Mouse (Mus musculus): ENCODE results near the gene Tmem88. TPM values are rescaled to one million over a fixed set of nuclear protein-coding genes. Genes with fewer than 3 reads are reported as not detected.

Gene Tmem88
- total RNA-seq, 2 experiments from 2014 or later, result 2.8 to 3.0 TPM

DNA sequence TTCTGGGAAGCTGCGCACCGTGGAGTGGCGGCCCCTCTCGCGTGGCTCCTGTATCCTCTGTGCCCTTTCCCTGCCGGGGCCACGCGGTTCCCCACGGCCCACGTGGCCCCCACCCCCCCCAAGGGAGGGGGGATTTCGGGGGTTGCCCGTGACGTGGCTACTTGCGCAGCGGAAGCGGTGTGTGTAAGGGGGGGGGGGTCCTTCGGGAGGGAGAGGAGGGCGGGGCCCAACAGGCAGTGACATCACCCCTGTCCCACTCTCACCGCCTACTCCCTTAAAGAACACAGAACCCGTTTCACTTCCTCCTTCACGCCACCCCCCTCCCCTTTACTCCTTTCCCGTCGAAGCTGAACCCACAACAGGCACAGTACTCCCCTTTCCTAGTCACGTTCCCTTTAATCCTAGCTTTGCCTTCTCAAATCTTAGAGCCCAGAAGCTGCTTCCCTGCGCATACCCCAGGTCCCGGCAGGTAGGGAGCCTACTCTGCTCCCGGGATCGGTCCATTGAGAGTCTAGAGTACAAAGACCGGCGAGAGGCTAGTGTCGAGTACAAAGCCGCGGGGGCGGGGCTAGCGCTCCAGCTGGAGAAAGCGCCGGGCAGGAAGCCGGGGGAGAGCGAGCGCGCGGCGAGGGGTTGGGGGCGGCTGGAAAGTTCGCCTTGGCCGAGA lies 11.5 kb upstream of the Tmem88 start:
- intact Hi-C loops (cut with DNase I), result loop anchor here (10.0 kb wide), 1 partner anchor 315 kb away; the partner anchor contains the start of gene Per1
- peak; percentile 77 to 95 for DNase-seq (ENCODE audit: extremely low spot score in 1 of 2, low spot score in 2 of 2)

DNA sequence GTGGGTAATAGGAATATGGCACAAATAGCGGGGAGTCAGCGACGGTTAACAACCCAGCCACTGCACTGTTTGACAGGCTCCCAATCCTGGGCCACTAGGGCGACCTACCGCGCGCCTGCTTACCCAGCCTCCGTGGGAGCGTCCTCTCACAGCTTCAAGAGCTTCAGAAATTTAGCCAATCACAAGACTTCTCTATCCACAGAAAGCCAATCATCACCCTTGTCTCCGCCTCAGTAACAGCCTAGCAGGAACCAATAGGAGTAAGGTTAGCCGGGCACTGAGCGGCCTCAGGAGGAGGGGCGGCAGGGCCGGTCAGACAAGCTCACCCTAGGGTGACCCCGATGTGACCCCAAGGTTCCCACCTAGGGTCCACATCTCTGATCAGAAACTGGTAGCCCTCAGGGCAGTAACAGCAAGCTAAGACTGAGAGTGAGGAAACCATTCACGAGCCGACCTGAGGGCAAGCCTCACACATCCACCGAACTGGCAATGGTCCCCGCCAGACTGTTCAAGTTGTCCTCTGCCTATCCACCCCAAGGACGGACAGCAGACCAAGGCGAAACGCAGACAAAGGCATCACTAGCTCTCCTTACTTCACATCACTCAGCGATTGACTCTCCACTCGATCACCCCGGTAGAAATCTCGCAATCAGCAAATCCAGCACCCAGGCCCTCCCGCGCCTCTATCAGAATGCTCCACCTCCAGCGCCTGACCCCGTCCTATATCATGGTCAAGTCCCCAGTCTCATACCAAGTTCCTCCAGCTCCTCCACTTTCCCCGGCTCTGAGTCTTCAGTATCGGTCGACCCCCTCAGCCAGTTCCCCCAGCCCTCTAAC lies 10.7 kb upstream of the Tmem88 start:
- intact Hi-C loops (cut with DNase I), result no loop called here
- peak; percentile 84 to 89 for DNase-seq (ENCODE audit: extremely low spot score in 1 of 2, low spot score in 2 of 2)

DNA sequence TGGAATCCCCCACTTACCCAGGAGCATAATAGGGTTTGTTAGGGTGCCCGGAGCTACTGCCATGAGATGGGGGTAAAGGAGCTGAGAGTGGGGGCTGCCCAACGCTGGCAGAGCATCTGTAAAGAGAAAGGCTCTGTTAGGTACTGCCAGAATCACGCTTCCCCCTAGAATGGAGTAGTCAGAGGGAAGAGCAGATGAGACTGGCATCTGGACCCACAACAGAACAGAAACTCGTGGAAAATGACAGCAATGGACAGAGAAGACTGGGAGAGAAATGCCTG lies 9.6 kb upstream of the Tmem88 start:
- no peak for DNase-seq (ENCODE audit: extremely low spot score in 1 of 2, low spot score in 2 of 2)
- intact Hi-C loops (cut with DNase I), result no loop called here

DNA sequence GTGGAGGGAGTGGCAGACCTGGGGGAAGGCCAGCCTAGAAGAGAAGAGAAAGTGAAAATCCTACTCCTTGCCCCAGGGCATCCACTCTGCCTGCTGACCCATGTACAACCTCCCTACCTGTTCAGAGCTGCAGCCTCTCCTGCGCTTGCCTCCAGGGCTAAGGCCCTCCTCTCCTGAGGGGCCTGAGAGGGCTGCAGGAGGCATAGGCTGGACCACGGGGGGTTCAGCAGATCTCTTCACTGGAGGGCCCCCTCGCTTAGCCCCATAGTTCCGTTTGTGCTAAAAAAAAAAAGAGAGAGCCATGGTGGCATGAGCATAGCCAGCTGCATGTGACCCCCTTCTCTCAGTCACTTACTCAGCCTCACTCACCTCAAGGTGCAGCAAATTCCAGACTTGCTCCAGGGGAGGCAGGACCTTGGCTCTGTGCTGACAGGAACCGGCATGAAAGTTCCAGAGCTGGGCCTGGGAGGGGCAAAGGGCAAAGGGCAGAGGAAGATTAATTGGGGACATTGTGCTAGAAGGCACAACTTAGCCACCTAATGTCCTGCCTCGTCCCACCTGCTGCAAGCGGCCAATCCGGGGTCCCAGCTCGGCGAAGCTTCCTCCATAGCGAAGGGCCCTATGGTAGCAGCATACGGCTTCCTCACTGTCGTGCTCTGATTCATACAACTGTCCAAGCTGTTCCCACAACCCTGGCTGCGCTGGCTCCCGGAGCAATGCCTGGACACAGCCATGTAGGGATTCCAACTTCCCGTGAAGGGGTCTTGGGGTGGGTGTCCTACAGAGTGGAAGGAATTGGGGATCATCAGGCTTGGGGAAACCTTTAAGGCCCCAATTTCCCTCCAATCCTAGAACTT lies 9.1 kb upstream of the Tmem88 start:
- intact Hi-C loops (cut with DNase I), result no loop called here
- DNase-seq (ENCODE audit: extremely low spot score in 1 of 2, low spot score in 2 of 2), result no peak

DNA sequence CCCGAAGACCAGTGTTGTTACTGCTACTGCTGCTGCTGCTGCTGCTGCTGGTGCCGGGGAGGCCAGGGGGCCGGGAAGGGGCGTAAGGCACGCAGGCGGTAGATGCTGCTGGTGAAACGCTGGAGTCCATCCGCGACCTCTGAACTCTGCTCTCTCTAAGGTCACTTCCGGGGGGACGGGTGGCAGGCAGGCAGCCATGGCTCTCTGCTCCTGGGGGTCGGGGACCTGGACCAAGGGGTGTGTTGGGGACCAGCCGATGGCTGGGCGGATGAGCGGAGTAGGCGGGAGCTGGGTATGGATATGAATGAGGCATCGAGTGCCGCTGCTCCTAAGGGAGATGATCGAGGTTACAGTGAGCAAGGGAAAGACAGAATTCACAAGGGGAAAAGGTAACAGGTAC lies 8.2 kb upstream of the Tmem88 start:
- peak in 1 of 2 experiments; percentile 46 for DNase-seq (ENCODE audit: extremely low spot score in 1 of 2, low spot score in 2 of 2)
- intact Hi-C loops (cut with DNase I), result no loop called here

DNA sequence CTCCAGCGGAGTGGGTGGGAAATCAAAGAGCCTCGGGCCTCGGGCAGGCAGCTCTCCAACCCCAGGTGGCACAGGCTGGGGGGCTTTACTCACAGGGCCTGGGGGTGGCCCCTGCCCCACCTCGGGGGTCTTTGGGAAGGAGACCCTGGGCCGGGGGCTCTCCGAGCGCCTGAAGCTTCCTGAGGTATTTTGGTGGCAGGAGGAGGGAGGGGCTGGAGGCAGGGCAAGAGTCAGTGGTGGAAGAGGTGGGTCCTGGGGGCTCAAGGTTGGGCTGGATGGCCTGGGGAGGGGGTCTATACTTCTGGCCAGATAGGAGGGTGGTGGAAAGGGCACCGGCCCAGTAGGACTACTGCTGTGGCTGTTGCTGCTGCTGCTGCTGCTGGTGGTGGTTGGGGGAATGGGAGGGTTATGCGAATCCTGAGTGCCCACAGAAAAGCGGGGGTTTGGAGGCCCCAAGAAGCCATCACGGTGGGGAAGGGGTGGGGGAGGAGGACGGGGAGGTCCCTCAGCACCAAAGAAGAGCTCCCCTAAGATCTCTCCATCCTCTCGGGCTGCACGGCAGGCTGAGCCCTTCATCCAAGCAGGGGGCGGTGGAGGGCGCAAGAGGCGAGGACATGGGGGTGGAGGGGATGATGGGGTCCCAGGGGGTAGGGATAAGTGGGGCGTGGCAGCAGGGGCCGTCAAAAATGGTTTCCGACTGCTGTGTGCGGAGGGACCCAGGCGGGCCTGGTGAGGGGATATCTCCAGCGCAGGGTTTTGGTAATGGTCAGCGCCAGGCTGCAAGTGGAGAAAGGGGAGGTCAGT lies 7.6 kb upstream of the Tmem88 start:
- DNase-seq (ENCODE audit: extremely low spot score in 1 of 2, low spot score in 2 of 2), result no peak
- intact Hi-C loops (cut with DNase I), result no loop called here

DNA sequence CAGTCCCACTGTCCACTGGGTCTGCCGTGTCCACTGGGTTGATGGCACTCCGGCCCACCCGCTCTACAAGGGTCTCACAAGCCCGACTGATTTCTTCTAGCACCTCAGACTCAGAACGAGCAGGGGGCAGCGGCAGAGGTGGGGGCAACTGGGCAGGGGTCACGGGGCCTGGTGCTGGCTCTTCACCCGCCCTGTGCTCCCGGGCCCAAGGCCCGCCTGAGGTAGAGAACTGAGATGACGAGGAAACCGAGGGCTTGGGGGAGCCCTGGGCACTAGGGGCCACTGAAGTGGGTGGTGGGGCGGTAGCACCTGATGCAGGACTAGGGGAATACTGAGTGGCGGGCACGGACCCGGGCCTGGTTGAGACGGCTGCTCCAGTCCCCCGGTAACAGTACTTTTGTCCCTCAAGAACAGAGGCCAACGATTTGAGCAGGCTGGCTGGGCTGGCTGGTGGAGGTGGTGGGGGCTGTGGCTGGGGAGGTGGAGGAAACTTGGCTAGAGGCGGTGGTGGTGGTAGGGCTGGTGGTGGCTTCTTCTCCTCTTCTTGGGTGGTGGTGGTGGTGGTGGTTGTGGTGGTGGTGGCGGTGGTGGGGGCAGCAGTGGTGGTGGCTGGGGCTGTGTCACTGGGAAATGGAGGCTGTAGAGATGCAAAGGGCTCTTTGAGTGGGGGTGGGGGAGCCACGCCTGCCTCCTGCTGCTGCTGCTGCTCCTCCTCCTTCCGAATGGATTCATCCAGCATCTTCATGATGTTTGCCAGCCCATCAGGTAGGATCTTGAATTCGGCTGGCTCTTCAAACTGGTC lies 6.8 kb upstream of the Tmem88 start:
- no peak for DNase-seq (ENCODE audit: extremely low spot score in 1 of 2, low spot score in 2 of 2)
- intact Hi-C loops (cut with DNase I), result loop anchor here (5.0 kb wide), 1 partner anchor 108 kb away; no protein-coding TSS in a partner anchor

DNA sequence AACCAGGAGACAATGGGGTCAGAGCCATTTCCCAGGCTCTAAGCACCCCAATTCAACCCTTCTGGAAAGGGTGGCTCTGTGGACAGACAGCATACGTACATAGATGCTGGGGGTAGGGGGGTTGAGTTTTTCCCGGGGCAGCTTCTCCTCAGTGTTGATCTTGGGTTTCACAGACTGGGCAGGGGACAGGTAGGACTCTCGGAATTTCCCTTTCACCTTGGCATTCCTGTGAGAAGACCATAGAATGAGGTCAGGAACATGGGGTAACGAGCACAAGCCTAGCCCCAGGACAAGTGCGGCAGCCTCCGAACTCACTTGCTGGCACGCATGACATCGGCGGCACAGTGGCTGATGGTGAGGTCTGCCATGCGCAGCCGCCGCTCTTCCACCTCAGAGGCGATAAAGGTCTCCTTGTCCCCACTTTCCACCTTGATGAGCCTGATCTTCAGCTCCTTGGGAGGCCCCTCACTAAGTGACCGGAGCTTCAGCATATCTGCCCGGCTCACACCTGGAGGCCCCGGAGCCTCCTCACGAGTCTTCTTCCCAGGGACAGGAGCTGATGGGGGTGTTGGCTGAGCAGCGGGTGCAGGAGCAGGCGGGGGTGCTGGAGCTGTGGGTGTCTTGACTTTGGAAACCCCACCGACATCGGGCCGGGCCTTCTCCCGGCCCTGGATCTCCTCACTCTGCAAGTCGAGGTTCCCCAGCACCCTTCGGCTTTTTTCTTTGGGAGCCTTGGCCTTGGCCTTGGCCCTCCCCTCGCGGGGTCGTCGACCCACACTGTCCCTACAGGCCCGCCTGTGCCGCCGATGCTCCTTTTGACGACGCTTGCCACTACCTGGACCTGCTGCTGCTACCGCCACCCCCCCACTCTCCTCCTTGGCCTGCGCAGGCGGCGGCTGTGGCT lies 5.9 kb upstream of the Tmem88 start:
- intact Hi-C loops (cut with DNase I), result loop anchor here (5.0 kb wide), 1 partner anchor 108 kb away; no protein-coding TSS in a partner anchor
- DNase-seq (ENCODE audit: extremely low spot score in 1 of 2, low spot score in 2 of 2), result peak in 1 of 2 experiments; percentile 37

DNA sequence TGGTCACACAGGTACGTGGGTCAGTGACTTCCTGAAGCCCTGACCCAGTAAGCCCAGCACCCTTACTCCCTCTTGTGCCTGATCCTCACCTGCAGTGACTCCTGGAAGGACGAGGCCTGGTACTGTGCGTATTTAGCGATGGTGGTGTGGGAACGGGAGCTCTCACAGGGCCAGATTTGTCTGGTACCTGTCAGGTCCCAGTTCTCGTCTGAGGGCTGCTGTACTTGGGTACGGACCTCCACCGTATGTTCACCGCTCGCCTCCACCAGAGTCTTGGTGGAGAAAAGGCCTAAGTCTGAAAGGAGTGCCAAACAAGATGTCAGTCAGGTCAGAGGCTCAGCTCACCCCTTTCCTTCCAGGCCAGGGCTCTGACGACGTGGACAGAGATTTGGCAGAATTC lies 4.0 kb upstream of the Tmem88 start:
- intact Hi-C loops (cut with DNase I), result loop anchor here (2.0 to 5.0 kb wide), 2 partner anchors 31 to 110 kb away; no protein-coding TSS in a partner anchor
- DNase-seq (ENCODE audit: extremely low spot score in 1 of 2, low spot score in 2 of 2), result no peak

DNA sequence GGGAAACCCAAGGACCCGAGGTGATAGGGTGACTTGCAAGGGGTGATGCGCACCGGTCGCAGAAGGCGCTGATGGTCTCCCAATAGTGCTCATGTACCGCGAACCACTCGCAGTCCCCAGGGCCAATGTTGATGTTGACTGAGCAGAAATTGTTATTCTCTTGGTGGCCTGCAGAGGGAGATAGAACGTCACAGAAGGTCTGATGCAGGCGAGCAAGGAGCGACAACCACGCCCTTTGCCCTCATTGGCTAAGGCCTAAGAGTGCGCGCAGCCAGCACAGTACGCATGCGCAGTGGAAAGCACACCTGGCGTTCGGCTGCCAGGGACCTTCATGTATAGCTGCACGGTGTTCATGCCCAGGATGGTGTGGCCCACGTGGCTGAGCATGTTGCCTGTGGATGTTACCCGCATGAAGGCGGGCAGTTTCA lies 3.2 kb upstream of the Tmem88 start:
- peak; percentile 88 to 91 for DNase-seq (ENCODE audit: extremely low spot score in 1 of 2, low spot score in 2 of 2)
- intact Hi-C loops (cut with DNase I), result loop anchor here (2.0 to 5.0 kb wide), 2 partner anchors 32 to 111 kb away; no protein-coding TSS in a partner anchor

DNA sequence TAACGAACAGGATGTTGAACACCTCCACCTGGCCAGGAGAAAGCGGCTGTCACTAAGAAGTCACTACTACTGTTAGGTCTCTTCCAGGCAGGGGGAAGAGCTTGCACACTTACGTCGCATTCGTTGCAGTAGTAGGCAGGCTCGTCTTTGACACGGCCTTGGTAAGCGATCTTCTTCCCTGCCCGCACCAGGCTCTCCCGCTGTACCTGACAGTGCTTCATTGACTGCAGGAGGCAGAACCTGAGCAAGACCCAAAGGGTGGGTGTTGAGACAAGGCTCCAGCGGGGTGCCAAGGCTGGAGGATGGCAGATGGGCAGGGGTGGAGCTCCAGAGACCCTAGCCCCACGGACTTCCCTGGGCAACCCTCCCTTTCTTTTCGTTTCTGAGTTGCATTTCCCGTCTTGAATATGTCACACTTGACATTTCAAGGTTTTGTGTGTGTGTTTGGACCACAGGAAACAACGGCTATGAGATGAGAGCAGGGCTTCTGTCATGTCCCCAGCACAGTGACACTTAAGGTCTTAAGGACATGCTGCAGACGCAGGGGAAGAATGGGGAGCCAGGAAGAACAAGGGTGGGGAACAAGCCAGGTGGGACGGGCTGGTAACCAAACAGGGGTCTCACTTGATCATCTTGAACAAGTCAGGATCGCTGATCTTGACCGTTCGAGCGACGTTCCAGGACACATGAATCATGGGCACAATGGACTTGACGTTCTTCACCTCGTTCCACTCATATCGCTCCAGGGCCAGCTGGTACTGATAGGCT lies 2.2 kb upstream of the Tmem88 start:
- intact Hi-C loops (cut with DNase I), result loop anchor here (2.0 to 5.0 kb wide), 2 partner anchors 33 to 112 kb away; no protein-coding TSS in a partner anchor
- no peak for DNase-seq (ENCODE audit: extremely low spot score in 1 of 2, low spot score in 2 of 2)

DNA sequence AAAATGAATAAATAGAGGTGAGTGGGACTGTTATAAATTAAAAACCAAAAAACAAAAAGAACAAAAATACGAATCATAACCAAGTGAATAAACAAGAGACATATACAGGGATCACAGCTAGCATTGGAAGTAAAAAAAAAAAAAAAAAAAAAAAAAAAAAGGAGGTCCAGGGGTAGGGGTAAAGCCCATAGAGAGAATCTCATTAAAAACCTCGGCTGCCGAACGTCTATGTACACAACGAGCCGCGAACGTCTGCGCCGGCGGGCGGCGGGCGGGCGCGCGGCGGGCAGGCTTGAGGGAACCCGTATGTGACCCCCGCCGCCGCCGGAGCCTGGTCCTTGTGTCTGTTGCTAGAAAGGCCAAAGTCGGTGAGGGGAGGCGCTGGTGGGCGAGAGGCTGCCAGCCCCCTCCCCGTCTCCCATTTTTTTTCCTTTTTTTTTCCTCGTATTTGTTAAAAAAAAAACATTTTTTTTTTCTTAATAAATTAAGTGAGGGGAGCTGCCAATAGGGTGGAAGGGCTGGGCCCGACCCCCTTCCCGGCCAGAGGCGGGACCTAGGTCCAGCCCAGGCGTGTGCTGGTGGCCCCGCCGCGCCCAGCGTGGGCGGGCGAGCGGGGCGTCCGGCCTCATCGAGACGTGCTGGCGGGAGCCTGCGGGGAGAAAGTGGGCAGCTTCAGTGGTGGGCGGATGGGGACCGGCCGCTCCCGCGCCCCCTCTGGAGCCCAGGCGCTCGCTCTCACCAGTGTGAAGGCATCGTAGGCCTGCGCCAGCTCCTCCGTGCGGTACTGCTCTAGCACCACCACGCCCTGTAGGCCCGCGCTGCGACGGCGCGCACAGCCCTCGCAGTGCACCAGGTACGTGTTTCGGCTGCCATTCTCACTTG lies 1.4 kb upstream of the Tmem88 start:
- peak in 1 of 2 experiments; percentile 53 for DNase-seq (ENCODE audit: extremely low spot score in 1 of 2, low spot score in 2 of 2)

DNA sequence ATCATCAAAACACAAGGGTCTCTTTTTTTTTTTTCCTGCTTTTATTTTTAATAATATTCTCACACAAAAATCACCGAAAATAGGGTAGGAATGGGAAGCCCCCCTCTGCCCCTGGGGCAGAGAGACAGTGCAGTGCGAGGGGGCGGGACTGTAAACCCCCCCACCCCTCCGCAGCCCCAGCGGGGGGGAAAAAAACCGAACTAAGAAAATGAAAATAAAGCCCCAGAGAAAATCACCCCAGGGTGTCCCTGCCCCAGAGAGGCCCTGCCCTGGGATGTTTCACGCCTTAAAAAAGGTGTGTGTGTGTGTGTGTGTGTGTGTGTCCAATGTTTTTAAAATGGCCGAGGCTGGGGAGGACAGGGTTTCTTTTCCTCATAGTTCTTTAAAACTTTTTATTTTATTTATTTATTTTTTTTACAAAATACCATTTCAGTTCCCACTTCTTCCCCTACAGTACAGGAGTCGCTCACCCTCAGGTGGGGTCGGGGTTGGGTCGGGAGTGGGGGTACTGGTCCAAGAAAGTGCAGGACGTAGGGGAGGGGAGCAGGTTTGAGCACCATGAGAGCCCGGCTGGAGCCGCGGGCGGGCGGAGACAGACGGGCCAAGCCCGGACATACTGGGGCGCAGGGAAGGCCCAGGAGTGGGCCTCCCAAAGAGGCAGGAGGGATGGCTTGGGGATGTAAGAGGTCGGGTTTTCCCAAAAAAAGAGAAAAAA lies 609 bp upstream of the Tmem88 start:
- DNase-seq (ENCODE audit: extremely low spot score in 1 of 2, low spot score in 2 of 2), result peak in 1 of 2 experiments; percentile 44
- intact Hi-C loops (cut with DNase I), result no loop called here

More for the DNA sequence above, 1.4 kb upstream of the Tmem88 start:
- intact Hi-C loops (cut with DNase I), result loop anchor here (2.0 to 5.0 kb wide), 2 partner anchors 33 to 113 kb away; no protein-coding TSS in a partner anchor

DNA sequence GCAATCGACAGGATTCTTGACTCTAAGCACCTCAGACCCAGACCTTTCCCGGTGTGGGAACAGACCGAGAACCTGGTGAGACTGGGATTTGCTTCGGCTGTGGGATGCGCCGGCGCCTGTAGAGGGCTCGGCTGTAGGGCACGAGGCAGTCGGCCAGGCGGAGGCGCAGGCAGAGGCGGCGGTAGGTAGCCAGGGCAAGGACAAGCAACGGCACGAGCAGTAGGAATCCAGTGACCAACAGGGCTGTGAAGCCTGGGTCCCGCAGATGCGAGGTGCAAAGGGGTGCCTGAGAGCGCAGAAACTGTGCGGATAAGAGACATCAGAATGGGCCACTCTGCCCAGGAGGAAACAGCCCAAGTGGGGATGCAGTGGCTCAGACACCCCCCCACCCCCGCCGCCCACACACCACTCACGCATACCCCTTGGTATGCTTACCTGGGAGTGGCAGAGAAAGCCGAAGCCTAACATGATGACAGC lies 415 bp downstream of the Tmem88 start:
- intact Hi-C loops (cut with DNase I), result no loop called here

More for the DNA sequence above, 415 bp downstream of the Tmem88 start:
- peak in 1 of 2 experiments; percentile 61 for DNase-seq (ENCODE audit: extremely low spot score in 1 of 2, low spot score in 2 of 2)

Data from left cerebral cortex, postnatal 10 days (tissue).